Mouse (Mus musculus) cortical plate, adult 2 months (tissue): ENCODE results near the gene Olfr1219.

ENCODE experiments used
- CTCF ChIP-seq: fragments of 200-500 bp; IDR thresholded peaks from 2 replicates; pipeline ENCODE4 v1.5.1; 2011; ENCODE audit warnings: mild to moderate bottlenecking, control low read depth, low read length; ENCODE audit not compliant: insufficient read depth; ENCODE audit errors: extremely low read depth
- POLR2A ChIP-seq: fragments of 200-500 bp; IDR thresholded peaks from 2 replicates; pipeline ENCODE4 v1.6.1; 2011; ENCODE audit warnings: mild to moderate bottlenecking, low read length, control low read depth; ENCODE audit not compliant: insufficient read depth; ENCODE audit errors: extremely low read depth

DNA sequence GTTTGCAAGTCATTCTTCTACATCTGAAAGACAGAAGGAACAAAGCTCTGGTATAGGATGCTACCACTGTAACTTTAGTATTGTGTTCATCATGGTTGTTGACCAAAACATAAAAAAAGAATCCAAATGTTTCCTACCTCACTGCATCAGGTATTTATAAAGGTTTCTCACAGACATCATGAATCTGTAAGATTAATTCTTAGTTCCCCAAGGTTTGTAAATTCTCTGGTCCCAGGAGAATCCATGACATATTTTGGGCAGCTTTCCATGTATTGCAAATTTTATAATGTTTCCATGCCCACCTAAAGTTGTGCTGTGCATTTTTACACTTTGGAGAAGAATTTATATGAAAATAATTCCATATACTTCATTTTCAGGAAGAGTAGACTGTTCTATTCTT, 22.2 kb downstream of the Olfr1219 start, which contains the start of gene Olfr1218:
- TF ChIP-seq CTCF (no peak), POLR2A (no peak)
